Mouse (Mus musculus): ENCODE data around the gene Sirt1.

DNA sequence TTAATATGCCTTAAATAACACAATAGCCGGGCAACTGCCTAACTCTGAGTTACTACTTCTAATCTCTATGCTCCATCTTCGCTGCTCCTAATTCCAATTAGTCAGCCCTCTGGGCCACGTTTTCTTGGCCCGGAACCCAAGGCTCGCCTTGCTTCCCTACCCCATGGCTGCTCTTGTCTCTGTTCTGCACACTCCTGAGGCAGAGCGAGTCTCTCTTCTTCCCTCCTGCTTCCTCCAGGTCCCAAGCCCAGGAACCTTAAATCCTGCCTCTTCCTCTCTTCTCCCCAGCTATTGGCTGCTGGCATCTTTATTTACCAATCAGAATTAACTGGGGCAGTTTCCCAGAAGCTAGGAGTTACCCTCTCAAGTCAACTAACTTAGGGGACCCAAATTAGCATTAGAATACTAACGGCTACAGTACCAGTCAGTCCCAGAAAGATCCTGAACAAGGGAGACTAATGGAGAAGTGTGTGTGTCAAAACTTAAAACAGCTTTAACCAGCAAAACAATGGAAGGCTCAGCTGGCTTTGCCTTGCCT lies 15.5 kb downstream of the Sirt1 start:
- no peak for TF ChIP-seq POLR2A (IDR thresholded peaks at IDR 0.05; ENCODE audit: extremely low read depth, insufficient read depth, low read length)
- no peak for TF ChIP-seq CTCF (IDR thresholded peaks at IDR 0.05; ENCODE audit: extremely low read depth, insufficient read depth, low read length)

Measured in cortical plate, adult 2 months (tissue).